Mouse (Mus musculus) R1 (cell line): Measurements from ENCODE around the gene Zswim3.

ENCODE experiments used
- DNase-seq: peaks from one replicate; pipeline ENCODE4 v3.0.0-alpha.2; 2018; ENCODE audit warnings: low read depth, low spot score

Zswim3 gene

DNA sequence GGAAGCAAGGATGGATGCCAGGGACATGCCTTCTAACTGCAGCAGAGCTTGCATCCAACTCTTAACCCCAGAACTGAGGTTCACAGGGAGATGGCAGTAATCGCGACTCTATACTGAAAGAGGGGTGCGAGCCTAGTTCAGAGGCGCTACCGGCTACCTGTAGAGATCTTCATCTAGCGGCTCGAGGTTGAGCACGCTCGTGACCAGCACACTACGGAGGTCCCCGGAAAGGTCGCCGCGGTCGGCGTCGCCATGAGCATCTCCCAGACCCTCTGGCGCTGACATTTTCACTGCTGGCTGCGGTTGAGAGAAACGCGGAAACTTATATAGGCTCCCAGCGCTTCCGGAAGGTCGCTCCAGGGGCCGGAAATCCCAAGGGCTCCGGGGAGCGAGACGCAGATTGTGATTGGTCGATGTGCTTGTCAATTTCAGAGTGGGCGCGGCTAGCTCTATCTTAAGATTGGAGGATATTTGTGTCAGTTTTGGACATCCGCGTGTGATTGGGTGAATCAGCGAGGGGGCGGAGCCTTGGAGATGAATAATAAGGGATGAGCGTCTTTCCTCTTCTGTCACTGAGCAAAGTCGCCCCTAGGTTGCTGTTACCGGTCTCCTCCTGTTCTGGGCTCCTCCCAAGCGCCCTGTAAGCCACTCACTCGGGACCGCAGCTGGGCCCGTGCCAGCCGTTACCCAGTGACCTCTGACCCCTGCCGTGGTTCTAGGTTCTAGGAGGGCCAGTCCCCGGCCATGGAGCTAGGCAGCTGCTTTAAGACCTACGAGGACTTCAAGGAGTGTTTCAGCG lies at the start of gene Zswim3, which contains the start of gene Acot8:
TSS of gene Zswim3 (plus strand) at position 566 of the 799 bp plus-strand sequence.
TSS of gene Acot8 (minus strand) at position 350 of the 799 bp plus-strand sequence.
- peak; percentile 100 for DNase-seq

DNA sequence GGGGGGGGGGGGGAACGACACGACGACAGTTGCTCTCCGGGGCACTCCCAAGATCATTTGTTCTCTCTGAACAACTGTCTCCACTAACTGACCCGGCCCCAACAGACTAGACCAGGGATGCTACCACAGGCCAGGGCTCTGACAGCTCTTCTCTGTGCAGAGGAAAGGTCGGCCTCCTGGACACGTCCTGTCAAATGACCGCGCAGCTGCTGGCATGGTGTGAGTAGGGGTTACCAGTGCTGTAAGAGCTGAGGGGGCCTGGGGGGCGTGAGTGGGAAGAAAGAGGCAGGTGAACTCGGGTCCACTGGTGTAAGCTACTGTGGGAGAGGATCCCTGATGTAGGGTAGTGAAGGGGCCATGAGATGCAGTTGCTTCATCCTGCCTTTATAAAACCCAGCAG lies 47.1 kb upstream of the Zswim3 start:
- no peak for DNase-seq

DNA sequence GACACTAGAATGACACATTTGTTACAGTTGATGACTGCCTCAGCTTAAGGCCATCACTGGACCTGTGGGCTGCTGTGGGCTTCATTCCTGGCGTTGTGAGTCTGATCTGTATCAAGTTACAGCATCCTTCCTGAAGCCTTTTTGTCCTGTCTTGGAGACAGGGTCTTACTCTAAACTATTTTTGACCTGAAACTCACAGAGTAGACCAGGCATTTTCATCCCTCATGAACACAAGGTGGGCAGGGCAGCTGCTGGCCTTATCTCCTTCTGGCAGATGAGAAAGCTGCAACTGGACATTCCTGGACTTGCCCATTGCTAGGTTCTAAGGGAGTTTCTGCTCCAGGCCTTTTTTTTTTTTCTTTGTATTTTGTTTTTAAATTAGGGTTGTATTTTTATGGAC lies 46.2 kb upstream of the Zswim3 start:
- DNase-seq, result no peak

DNA sequence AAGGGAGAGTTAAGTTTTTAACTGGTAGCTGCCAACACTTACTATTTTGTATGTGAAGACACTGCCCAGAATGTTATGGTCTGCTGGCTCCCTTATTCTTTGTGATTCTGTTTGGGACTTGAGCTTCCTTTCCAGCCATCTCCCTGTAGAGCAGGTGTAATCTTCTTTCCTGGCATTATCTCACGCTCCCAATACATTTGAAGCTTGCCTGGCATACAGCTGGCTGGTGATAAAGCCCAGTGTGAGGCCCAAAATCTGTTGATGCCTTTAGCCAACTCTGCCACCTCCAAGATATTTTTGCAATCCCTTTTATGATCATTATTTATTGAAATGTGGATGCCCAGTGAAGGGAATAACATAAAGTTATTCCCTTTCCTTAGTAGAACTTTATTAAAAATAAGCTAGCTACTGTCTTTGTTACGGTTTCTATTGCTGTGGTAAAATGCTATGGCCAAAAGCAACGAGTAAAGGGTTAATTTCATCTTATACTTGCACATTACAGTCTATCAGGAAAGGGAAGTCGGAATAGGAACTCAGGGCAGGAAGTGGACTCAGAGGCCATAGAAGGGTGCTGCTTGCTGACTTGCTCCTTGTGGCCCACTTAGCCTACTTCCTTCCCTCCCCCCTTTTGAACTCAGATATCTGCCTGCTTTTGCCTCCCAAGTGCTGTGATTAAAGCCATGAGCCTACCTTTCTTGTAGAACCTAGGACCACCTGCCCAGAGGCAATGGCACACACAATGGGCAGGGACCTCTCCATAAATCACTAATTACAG lies 44.7 kb upstream of the Zswim3 start:
- no peak for DNase-seq

DNA sequence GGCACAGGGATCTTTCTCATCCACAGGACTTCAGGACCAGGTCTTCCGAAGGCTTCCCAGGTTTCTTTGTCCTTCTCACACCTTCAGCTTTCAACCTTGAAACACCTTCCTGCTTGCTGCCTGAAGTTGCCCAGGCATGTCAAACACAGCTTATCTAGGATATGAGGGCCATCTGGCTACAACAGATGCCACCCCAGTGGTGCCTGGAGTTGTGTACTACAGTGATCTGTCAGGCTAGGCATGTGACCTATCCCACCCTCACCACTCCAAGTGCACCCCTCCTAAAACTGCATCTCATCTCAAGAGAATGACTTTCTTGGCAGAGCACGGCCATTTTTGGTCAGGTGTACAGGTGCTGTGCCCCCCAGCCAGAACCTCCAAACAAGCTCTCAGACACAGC lies 43.4 kb upstream of the Zswim3 start:
- DNase-seq, result peak; percentile 46

DNA sequence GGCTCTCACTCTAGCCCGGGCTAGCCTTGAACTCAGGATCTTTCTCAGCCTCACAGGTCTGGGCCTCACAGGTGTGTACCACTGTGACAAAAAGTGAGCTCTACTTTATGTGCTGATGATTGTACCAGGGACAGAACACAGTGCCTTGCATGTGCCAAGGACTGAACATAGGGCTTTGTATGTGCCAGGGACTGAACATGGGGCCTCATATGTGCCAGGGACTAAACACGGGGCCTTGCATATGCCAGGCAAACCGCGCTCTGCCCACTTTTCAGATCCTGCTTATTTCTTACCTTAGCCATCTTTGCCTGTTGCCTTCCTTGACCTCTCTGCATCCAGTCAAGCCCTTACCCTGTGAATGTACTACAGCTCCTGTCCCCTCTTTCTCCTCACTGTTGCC lies 42.9 kb upstream of the Zswim3 start:
- DNase-seq, result no peak

DNA sequence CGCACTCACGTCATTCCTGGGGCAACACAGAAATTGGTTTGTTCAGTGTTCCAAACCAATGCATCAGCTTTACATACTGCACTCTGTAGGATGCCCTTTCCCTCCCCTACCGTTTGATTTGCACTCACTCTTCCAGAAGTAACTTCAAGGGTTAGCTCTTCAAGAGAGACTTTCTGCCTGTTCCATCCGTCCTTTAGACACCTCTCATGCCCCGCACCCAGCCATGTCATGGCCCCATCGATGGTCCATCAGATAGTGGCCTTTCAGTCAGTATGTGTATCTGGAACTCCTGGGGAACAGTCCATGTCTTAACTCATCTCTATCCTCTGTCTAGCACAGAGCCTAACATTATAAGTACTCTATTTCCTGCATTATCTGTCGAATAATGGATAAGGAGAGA lies 42.3 kb upstream of the Zswim3 start:
- DNase-seq, result no peak

DNA sequence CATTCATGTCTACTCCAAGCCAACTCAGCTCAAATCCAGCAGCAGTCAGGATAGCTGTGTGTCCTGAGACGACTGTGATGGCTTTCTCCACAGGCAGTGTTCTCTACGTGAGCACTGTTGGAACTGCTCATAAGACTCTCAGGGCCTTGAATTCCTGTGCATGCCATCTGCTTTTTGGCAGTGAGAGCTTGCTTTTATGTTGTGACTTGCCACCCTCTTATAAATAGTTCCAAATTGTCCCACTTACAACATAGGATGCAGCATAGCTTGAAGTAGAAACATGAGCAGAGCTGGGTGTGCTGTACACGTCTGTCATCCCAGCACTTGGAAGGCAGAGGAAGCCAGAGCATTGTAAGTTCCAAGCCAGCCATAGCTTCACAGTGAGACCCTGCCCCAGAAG lies 39.1 kb upstream of the Zswim3 start:
- no peak for DNase-seq

DNA sequence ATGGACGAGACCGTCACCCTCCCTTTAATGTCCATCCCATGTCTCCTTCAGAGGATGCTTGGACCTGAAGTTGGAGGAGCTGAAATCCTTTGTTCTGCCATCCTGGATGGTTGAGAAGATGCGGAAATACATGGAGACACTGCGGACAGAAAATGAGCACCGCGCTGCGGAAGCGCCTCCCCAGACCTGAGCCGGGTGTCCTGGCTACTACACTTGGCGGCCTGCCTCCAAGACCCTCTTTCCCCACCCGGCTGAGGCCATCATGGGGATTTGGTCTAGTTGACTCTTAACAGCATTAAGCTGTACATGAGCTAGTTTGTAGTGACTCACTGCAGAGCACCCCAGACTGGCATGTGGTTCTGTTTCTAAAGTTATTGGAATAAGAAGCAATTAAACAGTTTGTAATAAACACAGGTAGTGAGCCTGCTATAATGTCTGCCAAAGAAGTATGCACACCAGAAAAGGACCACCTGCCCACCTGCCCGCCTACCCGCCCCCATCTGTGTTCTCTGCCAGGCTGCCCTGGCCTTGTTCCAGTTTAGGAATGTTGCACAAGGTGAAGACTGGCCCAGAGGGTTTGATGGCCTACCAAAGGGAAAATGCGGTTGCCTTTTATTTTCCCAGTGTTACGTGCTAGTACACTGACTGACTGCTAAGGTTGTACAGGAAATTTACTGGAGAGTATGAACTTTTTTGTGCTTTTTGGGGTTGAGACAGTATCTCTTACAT lies 36.9 kb upstream of the Zswim3 start:
- DNase-seq, result no peak

DNA sequence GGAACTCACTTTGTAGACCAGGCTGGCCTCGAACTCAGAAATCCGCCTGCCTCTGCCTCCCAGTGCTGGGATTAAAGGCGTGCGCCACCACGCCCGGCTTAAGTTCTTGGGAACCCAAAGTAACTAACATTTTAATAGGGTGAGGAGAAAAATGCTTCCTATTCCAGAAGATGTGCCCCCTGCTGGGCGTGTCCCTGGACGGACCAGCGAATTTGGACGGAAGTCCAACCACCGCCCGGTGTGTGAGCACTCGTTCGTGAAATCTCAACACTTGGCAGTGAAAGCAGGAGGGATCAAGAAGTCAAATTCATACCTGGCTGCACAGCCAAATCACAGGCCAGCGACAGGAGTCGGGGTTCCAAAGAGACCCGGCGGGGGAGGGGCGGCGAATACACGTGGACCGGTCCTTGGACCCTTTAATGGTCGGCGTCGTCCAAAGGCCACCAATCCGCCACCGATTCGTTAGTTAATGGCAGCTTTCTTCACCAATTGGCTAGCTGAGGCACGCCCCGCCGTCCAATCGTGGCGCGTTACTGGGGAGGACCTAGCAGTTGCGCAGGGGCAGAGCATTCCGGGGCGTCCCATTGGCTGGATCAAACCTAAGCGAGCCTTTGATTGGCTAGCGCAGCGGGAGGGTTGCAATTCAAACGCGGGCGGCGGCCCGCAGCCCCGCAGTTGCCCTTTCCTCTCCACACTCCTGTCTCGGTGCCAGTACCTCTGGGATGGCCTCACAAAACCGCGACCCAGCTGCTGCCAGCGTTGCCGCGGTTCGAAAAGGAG lies 35.5 kb upstream of the Zswim3 start, which contains the start of gene Ube2c:
TSS of gene Ube2c (plus strand) at position 641 of the 780 bp plus-strand sequence.
- DNase-seq, result peak; percentile 100

DNA sequence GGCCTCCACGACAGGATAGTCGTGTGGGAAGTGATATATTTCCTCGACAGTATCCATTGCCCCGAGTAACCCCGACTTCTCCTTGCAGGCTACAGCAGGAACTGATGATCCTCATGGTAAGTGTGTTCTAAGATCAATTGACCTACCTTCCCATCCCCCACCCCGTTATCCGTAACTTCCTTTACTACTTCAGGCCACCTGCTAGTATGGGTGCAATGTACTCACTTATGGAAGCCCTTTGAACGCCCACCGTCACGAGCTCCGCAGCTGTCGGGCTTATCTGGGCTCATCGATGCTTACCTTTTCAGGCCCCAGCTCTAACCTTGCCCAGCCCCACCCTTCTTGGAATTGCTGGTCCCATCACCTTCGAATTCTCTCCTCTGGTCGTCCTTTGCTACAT lies 34.6 kb upstream of the Zswim3 start:
- no peak for DNase-seq

DNA sequence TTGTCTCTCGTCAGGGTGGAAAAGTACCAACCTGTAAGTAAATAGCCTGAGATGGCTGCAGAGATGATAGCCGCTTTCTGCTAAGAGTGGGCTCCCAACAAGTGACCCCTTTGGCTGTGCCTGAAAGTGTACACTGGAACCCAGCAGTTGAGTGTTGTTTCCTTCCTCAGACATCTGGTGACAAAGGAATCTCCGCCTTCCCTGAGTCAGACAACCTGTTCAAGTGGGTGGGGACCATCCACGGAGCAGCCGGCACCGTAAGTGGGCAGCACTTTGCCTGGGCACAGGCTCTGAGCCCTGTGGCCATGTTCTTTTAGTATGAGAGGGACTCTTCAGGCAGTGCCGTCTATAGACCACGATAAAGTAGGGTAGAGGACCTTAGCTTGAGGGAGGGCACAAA lies 33.8 kb upstream of the Zswim3 start:
- no peak for DNase-seq

DNA sequence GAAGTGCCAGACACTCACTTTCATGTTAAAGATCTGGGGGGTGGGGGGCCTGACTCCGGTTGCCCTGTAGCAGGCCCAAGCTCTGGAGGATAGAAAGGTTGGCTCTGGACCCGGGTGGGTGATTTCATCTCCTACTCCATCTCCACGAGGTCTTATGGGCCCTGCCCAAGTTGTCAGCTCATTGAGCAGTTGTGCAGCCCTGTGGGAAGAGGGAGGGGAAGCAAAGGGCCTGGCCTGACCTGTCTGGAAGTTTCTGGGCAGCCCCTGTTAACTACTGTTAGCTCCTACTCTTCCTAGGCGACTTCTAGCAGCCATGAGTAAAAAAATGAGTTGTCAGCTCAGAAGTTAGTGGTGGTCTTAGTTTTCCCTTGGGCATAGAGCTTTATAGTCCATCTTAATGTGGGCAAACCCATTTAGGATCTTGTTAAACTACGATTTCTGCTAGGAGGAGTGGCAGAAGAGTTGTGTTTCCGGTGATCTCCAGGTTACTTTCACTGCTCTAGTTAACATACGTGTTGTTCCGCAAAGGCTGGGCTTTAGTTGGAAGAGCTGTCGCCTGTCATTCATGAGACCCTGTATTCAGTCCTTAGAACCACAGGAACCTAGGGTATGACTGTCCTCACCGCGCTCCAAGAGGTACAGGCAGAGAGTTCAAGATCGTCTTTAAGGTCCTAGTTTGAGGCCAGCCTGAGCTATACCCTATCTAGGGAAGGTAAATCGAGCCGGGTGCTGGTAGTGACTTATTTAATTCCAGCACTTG lies 31.5 kb upstream of the Zswim3 start:
- no peak for DNase-seq

DNA sequence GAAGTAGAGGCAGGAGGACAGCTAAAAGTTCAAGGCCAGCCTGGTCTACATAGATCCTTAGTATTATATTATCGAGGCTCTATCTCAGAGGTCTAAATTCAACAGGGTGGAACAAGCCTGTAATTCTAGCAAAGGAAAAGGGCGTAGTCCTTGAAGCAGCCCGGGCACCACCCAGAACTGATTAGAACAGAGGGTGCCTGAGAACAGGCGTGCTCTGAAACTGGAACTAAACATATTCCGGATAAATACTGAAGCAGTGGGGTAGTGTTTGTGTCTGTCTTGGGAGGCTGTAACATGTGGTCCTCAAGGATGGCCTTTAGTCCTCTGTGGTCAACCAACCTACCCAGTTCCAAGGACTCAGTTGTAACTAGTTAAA lies 30.9 kb upstream of the Zswim3 start:
- no peak for DNase-seq

DNA sequence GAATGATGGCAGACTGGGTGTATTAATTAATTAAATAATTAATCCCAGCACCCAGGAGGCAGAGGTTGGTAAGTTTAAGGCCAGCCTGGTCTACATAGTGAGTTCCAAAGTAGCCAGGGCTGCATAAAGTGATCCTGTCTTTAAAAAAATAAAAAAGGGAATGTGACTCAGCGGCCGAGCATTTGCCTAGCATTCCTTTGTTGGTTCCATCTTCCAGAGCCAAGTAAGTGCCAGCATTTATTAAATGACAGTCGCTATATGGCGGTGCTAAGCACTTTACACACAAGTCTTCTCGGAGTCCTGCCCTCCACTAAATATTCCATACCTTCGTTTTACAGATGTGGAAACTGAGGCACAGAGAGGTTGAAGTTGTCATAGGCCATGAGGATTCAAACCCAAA lies 28.8 kb upstream of the Zswim3 start:
- DNase-seq, result no peak

DNA sequence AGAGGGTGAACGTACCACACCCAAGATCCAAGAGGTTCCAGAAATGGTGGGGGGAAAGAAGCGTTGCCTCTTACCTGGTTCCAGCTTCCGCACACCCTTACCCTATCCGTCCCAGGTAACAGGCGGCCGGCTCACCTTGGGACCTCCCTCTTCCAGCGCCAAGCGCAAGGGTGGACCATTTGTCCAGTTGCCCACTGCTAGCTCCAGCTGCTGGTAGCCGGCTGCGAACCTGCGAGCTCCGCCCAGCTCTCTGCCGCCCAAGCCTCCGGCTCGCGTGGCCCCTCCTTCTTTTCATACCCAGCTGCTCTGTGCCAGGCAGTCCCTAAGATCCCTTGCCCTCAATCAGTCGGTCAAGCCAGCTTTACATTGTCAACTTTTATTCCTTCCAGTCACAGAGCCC lies 28.1 kb upstream of the Zswim3 start:
- no peak for DNase-seq

DNA sequence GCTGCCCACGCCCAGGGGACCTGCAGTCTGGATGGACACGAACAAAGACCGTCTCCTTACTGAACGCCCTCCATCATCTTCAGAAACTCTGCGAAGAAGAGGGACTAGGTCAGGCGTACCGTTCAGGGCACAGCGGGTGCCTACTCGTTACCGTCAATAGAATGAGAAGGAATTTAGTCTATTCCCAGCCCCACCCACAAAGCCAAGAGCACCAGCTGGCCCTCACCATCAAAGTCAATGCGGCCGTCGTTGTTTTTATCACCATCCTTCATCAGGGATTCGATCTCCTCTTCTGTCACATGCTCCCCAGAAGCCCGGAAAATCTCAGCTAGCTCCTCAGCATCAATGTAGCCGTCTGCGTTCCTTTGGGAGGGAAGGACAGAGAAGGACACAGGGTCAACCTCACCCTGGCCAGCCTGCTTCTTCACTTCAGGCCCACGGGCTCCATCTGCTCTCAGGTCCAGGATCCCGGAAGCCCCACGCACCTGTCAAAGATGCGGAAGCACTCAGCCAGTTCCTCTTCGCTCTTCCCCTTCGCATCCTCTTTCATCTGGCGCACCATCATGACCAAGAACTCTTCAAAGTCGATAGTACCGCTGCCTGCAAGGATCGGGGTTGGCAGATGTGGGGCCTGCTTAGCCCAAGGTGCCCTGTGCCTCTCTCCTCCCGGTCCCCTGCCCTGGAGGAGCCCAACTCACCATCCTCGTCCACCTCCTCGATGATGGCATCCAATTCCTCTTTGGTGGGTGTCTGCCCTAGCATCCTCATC lies 27.5 kb upstream of the Zswim3 start:
- DNase-seq, result peak; percentile 61

DNA sequence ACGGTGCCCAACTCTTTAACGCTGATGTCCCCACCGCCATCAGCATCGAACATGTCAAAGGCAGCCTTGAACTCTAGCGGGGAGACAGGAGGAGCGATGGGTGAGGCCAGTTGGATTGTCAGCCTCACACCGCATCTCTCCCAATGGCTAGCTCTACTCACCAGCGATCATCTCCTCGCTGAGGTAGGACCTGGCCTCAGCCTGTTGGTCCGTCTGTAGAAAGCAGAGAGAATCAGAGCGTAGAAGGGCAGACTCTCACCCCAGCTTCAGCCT lies 26.9 kb upstream of the Zswim3 start:
- DNase-seq, result no peak

DNA sequence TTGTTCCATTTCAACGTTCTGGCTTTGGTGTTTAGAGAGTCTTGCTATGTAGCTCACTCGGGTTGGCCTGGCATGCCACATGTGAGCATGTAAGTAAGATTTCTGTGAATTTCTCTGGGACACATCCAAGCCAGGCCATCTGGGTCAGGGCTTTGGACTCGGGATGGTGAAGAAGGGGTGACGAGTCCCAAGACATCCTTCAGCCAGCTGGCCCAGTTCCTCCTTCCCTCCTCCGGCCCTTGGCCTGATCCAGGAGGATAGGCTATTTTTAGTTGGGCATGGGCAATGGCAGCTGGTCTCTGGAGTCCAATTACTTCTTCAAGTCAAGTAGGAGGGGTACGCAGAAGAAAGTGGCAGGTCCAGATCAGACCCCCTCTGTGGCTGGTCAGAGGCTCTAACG lies 26.1 kb upstream of the Zswim3 start:
- no peak for DNase-seq

DNA sequence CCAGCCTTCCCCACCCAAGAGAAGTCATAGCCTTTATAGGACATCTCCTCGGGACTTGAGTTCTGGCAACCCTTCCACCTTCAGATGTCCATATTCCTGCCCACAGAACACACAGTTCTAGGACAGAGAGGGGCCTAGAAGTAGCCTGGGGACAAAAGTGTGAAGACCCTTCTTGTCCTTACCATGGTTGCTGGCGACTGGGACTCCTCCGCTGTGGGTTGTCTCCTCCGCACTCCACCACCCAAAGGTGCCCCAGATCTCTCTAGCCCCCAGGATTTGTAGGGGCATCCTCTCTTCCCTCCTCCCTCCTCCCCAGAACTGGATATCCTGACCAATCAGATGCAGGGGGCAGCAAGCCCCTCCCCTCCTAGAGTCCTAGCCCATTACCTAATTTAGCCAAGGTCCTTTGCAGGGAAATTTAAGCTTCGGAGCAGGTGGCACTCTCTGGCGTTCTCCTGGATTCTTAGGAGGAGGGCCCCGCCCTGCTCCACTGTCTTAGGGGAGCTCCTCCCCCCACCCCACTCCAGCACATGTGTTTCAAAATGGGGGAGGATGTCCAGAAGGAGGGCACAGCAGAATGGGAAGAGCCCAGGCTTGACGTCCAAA lies 25.3 kb upstream of the Zswim3 start, which contains the start of gene Tnnc2:
TSS of gene Tnnc2 (minus strand) at position 487 of the 606 bp plus-strand sequence.
- DNase-seq, result no peak
